Mouse (Mus musculus) hindbrain, embryonic 11.5 days (tissue): ENCODE measurements at regions not wholly inside any gene's neighbourhood (a gene's known extent, or its start where the extent isn't known, plus 50 kb on each side); places are given as distances from the start of the nearest gene placed in this dataset.

Experiments used
- ATAC-seq: fragments of 200-750 bp; cut with Nextera tagmentation; 2 replicates; pipeline ENCODE4 v1.8.0; 2017; ENCODE audit warnings: mild to moderate bottlenecking, moderate TSS enrichment, moderate library complexity; ENCODE audit not compliant: low FRiP score
- DNase-seq: peaks from one replicate; pipeline ENCODE4 v3.0.0-alpha.2; 2015; ENCODE audit warnings: low spot score
- H3K27ac ChIP-seq: fragments of 300-500 bp; sonication (generic); 2 replicates; pipeline ENCODE4 v1.5.1; 2014; ENCODE audit warnings: mild to moderate bottlenecking, low read depth, low read length
- H3K27me3 ChIP-seq: fragments of 300-500 bp; sonication (generic); 2 replicates; pipeline ENCODE4 v1.6.1; 2014; ENCODE audit warnings: mild to moderate bottlenecking, low read length, moderate library complexity, mixed read lengths; ENCODE audit not compliant: control insufficient read depth, insufficient read depth
- H3K36me3 ChIP-seq: fragments of 300-500 bp; sonication (generic); 2 replicates; pipeline ENCODE4 v1.6.1; 2014; ENCODE audit warnings: mild to moderate bottlenecking, low read length, moderate library complexity, mixed read lengths; ENCODE audit not compliant: control insufficient read depth, insufficient read depth
- H3K4me1 ChIP-seq: fragments of 300-500 bp; sonication (generic); replicated peaks from 2 replicates; pipeline ENCODE4 v1.6.1; 2014; ENCODE audit warnings: low read length, mixed read lengths; ENCODE audit not compliant: control insufficient read depth, insufficient read depth
- H3K4me2 ChIP-seq: fragments of 300-500 bp; sonication (generic); replicated peaks from 2 replicates; pipeline ENCODE4 v1.6.1; 2014; ENCODE audit warnings: mild to moderate bottlenecking, low read depth, low read length
- H3K4me3 ChIP-seq: fragments of 300-500 bp; sonication (generic); 2 replicates; pipeline ENCODE4 v1.5.1; 2014; ENCODE audit warnings: low read depth, low read length
- H3K9ac ChIP-seq: fragments of 300-500 bp; sonication (generic); 2 replicates; pipeline ENCODE4 v1.6.1; 2014; ENCODE audit warnings: low read depth, low read length
- H3K9me3 ChIP-seq: fragments of 300-500 bp; sonication (generic); 2 replicates; pipeline ENCODE4 v1.6.1; 2016; ENCODE audit warnings: low read length; ENCODE audit not compliant: control insufficient read depth
- whole genome bisulfite sequencing: fragments of 180-500 bp; shearing (Covaris S2); extraction: QIAGEN DNeasy Blood & Tissue Kit; methylation state at CpG from one replicate; pipeline ENCODE4 v1.1.7; 2014; 5-methylcytosine and 5-hydroxymethylcytosine counted together

DNA sequence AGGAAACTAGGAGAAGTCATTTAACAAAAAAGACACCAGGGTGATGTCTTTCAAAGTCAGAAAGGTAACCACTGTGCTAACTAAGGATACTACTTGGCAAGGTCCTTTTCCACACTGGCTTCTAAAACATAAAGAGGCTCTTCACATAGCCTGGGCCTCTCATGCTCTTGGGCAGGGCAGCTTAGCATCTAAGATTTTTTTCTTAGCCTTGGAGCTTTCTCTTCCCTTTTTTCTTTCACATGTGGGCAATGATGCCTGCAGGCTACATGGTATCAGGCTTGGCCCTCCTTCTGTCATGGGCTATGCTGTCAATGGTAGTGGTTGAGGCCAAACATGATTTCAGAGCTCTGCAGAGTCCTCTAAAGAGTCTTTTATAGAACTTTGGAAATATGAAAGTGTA, 60.6 kb downstream of the Serpinb6d start:
- no peak overlapping the region for H3K4me2 ChIP-seq
- ATAC-seq (no peak), DNase-seq (no peak)
- no peaks in the 10 kb centered on the region; the same call in 1 of the 2 replicates for H3K9me3 ChIP-seq
- no peak overlapping the region for H3K9ac ChIP-seq
- H3K4me1 ChIP-seq, result no peaks in the 10 kb centered on the region
- no peaks in the 10 kb centered on the region for H3K36me3 ChIP-seq
- no peaks in the 10 kb centered on the region for H3K27me3 ChIP-seq
- no peak overlapping the region for H3K27ac ChIP-seq
- H3K4me3 ChIP-seq, result no peak overlapping the region

DNA sequence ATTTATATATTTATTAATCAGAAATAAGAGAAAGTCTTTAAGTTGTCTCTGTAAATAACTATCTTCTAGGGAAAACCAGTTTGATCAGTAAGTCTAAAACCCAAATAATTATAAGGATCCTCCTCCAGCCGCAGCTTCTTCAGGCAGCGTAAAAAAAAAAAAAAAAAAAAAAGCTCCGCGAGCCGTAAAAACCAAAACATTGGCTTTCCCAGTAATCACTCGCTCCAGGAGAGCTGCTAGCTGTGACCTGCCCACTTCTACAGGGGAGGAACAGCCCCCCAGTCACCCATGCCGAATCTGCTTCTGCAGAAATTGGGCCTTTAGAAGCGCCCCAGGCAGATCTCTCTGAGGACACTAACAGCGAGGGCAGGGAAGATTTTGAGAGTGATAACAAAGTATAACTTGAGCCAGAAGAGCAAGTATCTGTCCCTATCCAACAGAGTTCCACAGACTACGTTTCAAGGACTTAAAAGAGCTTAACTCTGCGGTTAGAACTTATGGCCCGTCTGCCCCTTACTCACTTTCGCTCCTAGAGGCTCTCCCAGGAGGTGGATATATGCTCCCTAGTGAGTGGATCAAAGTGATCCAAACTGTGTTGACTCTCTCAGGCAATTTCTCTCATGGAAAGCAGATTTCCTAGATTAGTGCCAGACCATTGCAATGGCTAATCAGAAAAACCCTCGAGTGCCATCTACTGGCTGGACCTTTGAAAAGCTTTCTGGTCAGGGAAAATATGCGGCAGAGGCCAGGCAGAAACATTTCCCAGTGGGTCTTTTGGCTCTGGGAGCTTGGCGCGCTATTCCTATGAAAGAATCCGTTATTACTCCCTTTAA, 80.7 kb downstream of the Serpinb6e start:
- ATAC-seq (no peak), DNase-seq (peak; percentile 63)
- H3K4me3 ChIP-seq, result no peak overlapping the region
- H3K27me3 ChIP-seq, result no peaks in the 10 kb centered on the region
- H3K27ac ChIP-seq, result no peak overlapping the region
- WGBS, result 49% methylated on average over 18 of the region's 18 CpGs
- H3K9ac ChIP-seq, result no peak overlapping the region
- H3K36me3 ChIP-seq, result no peaks in the 10 kb centered on the region
- no peaks in the 10 kb centered on the region for H3K9me3 ChIP-seq
- H3K4me1 ChIP-seq, result no peaks in the 10 kb centered on the region
- no peak overlapping the region for H3K4me2 ChIP-seq

DNA sequence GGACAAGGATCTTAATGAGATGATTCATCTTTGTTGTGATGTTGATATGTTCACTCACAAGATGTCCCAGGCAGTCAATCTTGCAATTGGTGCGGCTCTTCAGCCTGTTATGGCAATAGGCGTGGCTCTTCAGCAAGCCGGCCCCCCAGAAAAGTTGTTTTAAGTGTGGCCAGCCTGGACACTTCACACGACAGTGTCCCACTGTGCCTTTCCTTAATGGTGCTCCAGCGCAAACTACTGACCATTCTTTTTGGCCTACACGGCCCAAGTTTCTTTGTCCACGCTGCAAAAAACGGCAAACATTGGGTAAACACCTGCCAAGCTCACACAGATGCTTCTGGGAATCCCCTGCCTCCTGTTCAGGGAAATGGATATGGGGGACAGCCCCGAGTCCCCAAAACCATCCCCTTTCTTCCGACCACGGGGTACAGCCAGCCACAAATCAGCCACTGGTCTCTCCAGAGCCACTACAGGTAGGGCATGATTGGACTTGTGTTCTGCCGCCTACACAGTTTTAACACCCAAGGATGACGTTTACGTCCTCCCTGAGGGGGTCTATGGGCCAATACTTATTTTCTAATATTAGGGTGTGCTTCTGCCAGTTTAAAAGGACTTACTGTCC, 79.8 kb downstream of the Serpinb6e start:
- no peak for ATAC-seq
- H3K4me3 ChIP-seq, result no peak overlapping the region
- no peak overlapping the region for H3K9ac ChIP-seq
- DNase-seq, result no peak
- 86% methylated on average over 14 of the region's 14 CpGs for WGBS
- no peak overlapping the region for H3K4me2 ChIP-seq
- no peaks in the 10 kb centered on the region for H3K4me1 ChIP-seq
- H3K36me3 ChIP-seq, result no peaks in the 10 kb centered on the region
- H3K27me3 ChIP-seq, result no peaks in the 10 kb centered on the region
- H3K9me3 ChIP-seq, result no peaks in the 10 kb centered on the region
- H3K27ac ChIP-seq, result no peak overlapping the region
